Mouse (Mus musculus): ENCODE results near the gene Gm11009. TPM values are rescaled to one million over a fixed set of nuclear protein-coding genes. Genes with fewer than 3 reads are reported as not detected.
"Not testable (repeated sequence)": the region's sequence is repeated elsewhere in the genome, so short reads cannot be mapped to it uniquely, and the experiment has no call there.

Gene Gm11009
- total RNA-seq (2021) = not detected

DNA sequence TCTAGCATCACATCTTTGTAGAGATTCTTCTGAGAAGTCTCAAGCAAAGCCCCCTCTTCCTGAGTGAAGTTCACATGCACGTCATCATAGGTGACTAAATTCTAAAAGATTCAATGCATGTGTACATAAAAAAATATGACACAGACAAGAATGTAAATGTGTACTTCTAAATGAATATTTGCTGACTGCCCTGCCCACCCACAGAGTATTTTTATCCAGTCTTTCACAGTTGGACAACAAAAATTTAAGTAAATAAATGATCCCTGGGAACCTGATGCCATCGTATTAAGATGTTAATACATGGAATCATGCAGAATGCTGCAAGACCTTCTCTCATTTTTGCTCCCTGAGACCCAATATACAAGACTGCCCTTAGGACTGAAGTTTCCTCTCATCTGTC, at the start of gene Gm11009:
Gene Gm11009 (minus strand): TSS at position 101 of the 400 bp plus-strand sequence.
- DNase-seq; intact Hi-C loops (cut with DNase I): not testable (repeated sequence)

Other genes with a start within 250 kb of the Gm11009 start
- 1 to 10 TPM; 2.5 to 5.2 TPM for gene Gm2004, start 169.7 kb downstream of the Gm11009 start, total RNA-seq (2021)
- 1 to 10 TPM; 4.7 to 5.0 TPM for gene 2210418O10Rik, start 92.9 kb downstream of the Gm11009 start, total RNA-seq (2021)
- 10 to 100 TPM; 15.1 to 20.9 TPM for gene Gm14435, start 104.1 kb upstream of the Gm11009 start, total RNA-seq (2021)
- not detected for gene Gm14434, start 167.3 kb upstream of the Gm11009 start, total RNA-seq (2021)
- not detected for gene Zfp967, start 201.6 kb upstream of the Gm11009 start, total RNA-seq (2021)

All from left cerebral cortex, postnatal 4 days (tissue).